In genomic region chr11:85524186-85524585, GRCm38 (mm10) we compare ENCODE assay signal across 9 mouse cellular contexts.
DNase-seq lines count a peak whose midpoint lies in the region; ATAC-seq and TF ChIP-seq lines count a peak whose summit lies in the region.
"Had no signal": no experiment of that assay in that cellular context is flagged by ENCODE, and none has a peak within 500 bp of the region (broad histone marks: within the 10 kb centered on the region; RNA-seq: fewer than 3 reads in every experiment).

No protein-coding gene starts in this region.

- no peaks in the 10 kb centered on the region for H3K9me3 ChIP-seq in embryonic facial prominence, embryonic 12.5 days
- no peaks in the 10 kb centered on the region for H3K9me3 ChIP-seq in limb, embryonic 11.5 days (ENCODE audit: control insufficient read depth, low read length)
- H3K9me3 ChIP-seq in midbrain, embryonic 12.5 days = no peaks in the 10 kb centered on the region

- TF ChIP-seq CTCF in small intestine, adult 2 months (IDR thresholded peaks at IDR 0.05; ENCODE audit: extremely low read depth, insufficient read length, insufficient replicate concordance, low read depth, low read length) = no peak

- WGBS in embryonic facial prominence, embryonic 12.5 days = 9% methylated on average over 12 of the region's 12 CpGs
- WGBS in limb, embryonic 11.5 days = 21% methylated on average over 12 of the region's 12 CpGs
- WGBS in midbrain, embryonic 12.5 days = 8% methylated on average over 12 of the region's 12 CpGs
- WGBS in small intestine, adult 2 months = 53% methylated on average over 12 of the region's 12 CpGs

- peak overlapping the region; percentile 25 for H3K4me3 ChIP-seq in embryonic facial prominence, embryonic 12.5 days
- H3K4me3 ChIP-seq in limb, embryonic 11.5 days (ENCODE audit: low read depth, low read length) = 0 out of 2 replicates have a peak overlapping the region, but pooled peaks have one; percentile 11
- peak overlapping the region; percentile 34 for H3K4me3 ChIP-seq in midbrain, embryonic 12.5 days
- no peak overlapping the region for H3K4me3 ChIP-seq in small intestine, adult 2 months (ENCODE audit: low read depth, low read length)
- H3K4me3 ChIP-seq: erythroblast, embryonic 14.5 days had no signal

- peak overlapping the region; percentile 86 for H3K27ac ChIP-seq in embryonic facial prominence, embryonic 12.5 days
- no peak overlapping the region for H3K27ac ChIP-seq in limb, embryonic 11.5 days (replicated peaks; ENCODE audit: low read depth, low read length)
- H3K27ac ChIP-seq in midbrain, embryonic 12.5 days (replicated peaks) = no peak overlapping the region
- H3K27ac ChIP-seq in small intestine, adult 2 months (ENCODE audit: insufficient read depth, low read depth, low read length) = peak overlapping the region; percentile 6; the same call in 1 of the 2 replicates

- peaks cover 47% of the 10 kb centered on the region for H3K4me1 ChIP-seq in embryonic facial prominence, embryonic 12.5 days
- peaks cover 21% of the 10 kb centered on the region for H3K4me1 ChIP-seq in limb, embryonic 11.5 days (ENCODE audit: control insufficient read depth, insufficient read depth, low read length)
- peaks cover 21% of the 10 kb centered on the region for H3K4me1 ChIP-seq in midbrain, embryonic 12.5 days
- no peaks in the 10 kb centered on the region; the same call in 1 of the 2 replicates for H3K4me1 ChIP-seq in small intestine, adult 2 months (ENCODE audit: control insufficient read depth, insufficient read depth, insufficient read length, low read length)

- peak; percentile 85 for DNase-seq in adrenal gland, postnatal 36 days
- peak; percentile 78 to 81 for DNase-seq in heart, adult 9 months (ENCODE audit: low spot score in 2 of 2)
- peak; percentile 77 for DNase-seq in kidney, adult 9 months
- DNase-seq in limb, embryonic 11.5 days (ENCODE audit: low spot score) = peak; percentile 79

- ATAC-seq in embryonic facial prominence, embryonic 12.5 days (ENCODE audit: insufficient number of reproducible peaks, insufficient read depth, low FRiP score, low TSS enrichment) = no peak
- no peak for ATAC-seq in limb, embryonic 11.5 days (ENCODE audit: insufficient number of reproducible peaks, low FRiP score, low TSS enrichment, low read depth)
- ATAC-seq in midbrain, embryonic 12.5 days (ENCODE audit: low FRiP score, low read depth) = peak; percentile 27; the same call in 1 of the 2 replicates
- no peak for ATAC-seq in monocyte, adult 5-6 weeks (replicated peaks; ENCODE audit: insufficient number of reproducible peaks, low FRiP score, low TSS enrichment, poor library complexity, severe bottlenecking)

- peak overlapping the region; percentile 51 for H3K4me2 ChIP-seq in embryonic facial prominence, embryonic 12.5 days (replicated peaks)
- peak overlapping the region; percentile 31 for H3K4me2 ChIP-seq in limb, embryonic 11.5 days (ENCODE audit: low read depth, severe bottlenecking)
- H3K4me2 ChIP-seq in midbrain, embryonic 12.5 days (replicated peaks) = peak overlapping the region; percentile 59

- H3K36me3 ChIP-seq in embryonic facial prominence, embryonic 12.5 days = no peaks in the 10 kb centered on the region
- H3K36me3 ChIP-seq in limb, embryonic 11.5 days (ENCODE audit: control insufficient read depth, insufficient read depth, low read length) = no peaks in the 10 kb centered on the region
- no peaks in the 10 kb centered on the region for H3K36me3 ChIP-seq in midbrain, embryonic 12.5 days
- no peaks in the 10 kb centered on the region for H3K36me3 ChIP-seq in small intestine, adult 2 months (ENCODE audit: control insufficient read depth, insufficient read depth, low read length)

- TF ChIP-seq POLR2A in small intestine, adult 2 months (IDR thresholded peaks at IDR 0.05; ENCODE audit: low read depth, low read length) = no peak

- peaks cover 3% of the 10 kb centered on the region; the same call in 1 of the 2 replicates for H3K27me3 ChIP-seq in embryonic facial prominence, embryonic 12.5 days
- H3K27me3 ChIP-seq in limb, embryonic 11.5 days (ENCODE audit: control insufficient read depth, insufficient read depth, low read length) = peaks cover 7% of the 10 kb centered on the region; the same call in 1 of the 2 replicates
- H3K27me3 ChIP-seq in midbrain, embryonic 12.5 days = peaks cover 52% of the 10 kb centered on the region
- no peaks in the 10 kb centered on the region for H3K27me3 ChIP-seq in small intestine, adult 2 months (ENCODE audit: control insufficient read depth, insufficient read depth, low read length)

- 0 out of 2 replicates have a peak overlapping the region, but pooled peaks have one; percentile 4 for H3K9ac ChIP-seq in embryonic facial prominence, embryonic 12.5 days
- H3K9ac ChIP-seq in limb, embryonic 11.5 days (ENCODE audit: low read length) = no peak overlapping the region
- H3K9ac ChIP-seq in midbrain, embryonic 12.5 days (replicated peaks) = 0 out of 2 replicates have a peak overlapping the region, but pooled peaks have one; percentile 20

Comparison
In these comparisons a context has a peak if more than half of its experiments do, and no peak if none do; other contexts are left out.
1. H3K27ac ChIP-seq: peak in embryonic facial prominence, embryonic 12.5 days (single experiment) and small intestine, adult 2 months (single experiment); none in limb, embryonic 11.5 days (single experiment) and midbrain, embryonic 12.5 days (single experiment).
2. Peak in every context shown above with its lines, with median percentiles within 50 percentile points of each other: DNase-seq and H3K4me2 ChIP-seq.